Mouse (Mus musculus) ES-Bruce4 (cell line): ENCODE results near the gene Pnpla7.

Source experiments
- CTCF ChIP-seq: IDR thresholded peaks from one replicate; pipeline ENCODE4 v1.8.1; 2011; ENCODE audit warnings: low read depth, low read length
- EP300 ChIP-seq: IDR thresholded peaks from 2 replicates; pipeline ENCODE4 v1.6.1; 2011; ENCODE audit warnings: low read depth, low read length; ENCODE audit not compliant: insufficient read depth
- POLR2A ChIP-seq: IDR thresholded peaks from one replicate; pipeline ENCODE4 v1.8.1; 2011; ENCODE audit warnings: low read length; ENCODE audit not compliant: insufficient read depth

GRCm38 (mm10) chr2:24929119-24929518, 46.7 kb upstream of the Pnpla7 start:
- TF ChIP-seq CTCF: no peak
- TF ChIP-seq POLR2A: no peak
- no peak for TF ChIP-seq EP300
